Mouse (Mus musculus) mesoderm, embryonic 11.5 days (tissue): ENCODE results near the gene Actg2.
"Not testable (repeated sequence)": the region's sequence is repeated elsewhere in the genome, so short reads cannot be mapped to it uniquely, and the experiment has no call there.

Experiments used
- DNase-seq: peaks from one replicate; pipeline ENCODE4 v3.0.0-alpha.2; 2012; ENCODE audit warnings: low read depth, low spot score

Actg2 gene

DNA sequence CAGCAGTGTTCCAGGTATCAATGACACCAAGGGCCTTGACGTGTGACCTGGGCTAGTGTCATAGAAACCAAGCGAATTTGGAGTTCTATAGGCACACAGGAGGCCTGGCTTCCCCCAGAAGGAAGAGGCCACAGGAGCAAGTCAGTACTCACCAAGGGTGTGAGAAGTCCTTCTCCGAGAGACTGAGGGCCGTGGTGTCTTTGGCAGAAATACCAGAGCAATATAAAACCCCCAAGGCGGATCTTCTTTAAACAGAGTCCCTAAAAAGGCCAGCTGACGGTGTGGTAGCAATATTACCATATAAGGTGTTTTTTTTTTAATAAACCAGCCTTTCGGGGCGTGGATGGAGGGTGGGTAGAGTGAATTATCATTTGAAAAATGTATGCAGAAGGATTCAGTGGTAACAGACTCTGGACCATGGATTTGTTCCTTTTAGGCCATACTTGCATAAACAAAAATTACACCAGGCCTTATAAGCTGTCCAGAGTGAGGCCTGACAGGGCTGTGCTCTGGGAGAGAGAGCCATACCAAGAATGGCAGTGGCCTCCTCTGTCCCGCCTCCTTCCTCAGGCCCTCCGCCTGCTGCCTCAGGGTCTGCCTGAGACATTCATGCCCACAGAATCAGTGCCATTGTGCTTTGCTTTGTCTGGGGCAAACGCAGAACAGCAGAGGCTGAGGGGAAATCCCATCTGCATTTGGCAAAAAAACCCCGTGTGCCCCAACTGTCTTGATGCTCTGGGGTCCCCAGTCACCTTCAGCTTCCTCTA lies at the start of gene Actg2:
Actg2 (minus strand) TSS at position 238 of the 767 bp plus-strand sequence.
- DNase-seq, result no peak

DNA sequence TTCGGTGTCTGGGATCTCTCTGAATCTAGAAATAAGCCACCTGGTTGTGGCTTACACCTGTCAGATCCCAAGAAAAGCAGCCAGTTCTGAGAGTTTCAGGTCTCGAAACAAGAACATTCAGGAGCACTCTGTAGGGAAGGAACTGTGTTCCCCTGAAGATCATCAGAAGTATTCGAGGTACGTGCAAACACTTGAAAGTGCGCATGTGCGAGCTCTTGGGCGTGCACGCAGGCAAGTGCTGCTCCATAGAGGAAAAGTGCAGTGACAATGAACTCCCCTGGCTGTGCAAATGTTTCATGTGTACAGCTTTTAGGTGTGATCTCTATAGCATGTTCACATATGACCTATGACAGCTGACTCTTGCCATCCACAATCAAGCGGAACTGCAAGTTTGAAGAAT lies 49.3 kb upstream of the Actg2 start:
- DNase-seq, result not testable (repeated sequence)

DNA sequence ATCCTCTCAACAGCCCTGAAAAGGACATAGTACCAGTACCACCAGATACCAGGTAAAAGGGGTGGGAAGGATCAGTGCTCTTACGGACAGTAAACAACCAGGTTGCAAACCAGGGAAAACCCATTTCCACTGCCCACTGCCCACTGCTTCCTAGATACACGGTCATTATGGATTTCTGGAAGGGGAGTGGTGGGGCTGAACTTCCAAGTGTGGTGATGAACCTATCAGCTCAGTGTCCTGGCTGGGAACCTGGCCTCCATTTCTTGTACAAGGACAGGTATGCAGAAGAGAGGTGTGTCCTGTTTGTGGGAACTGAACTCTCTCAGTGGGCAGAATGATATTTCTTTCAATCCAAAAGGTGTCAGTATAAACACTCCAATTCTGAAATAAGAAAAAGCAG lies 47.5 kb upstream of the Actg2 start:
- DNase-seq, result no peak

DNA sequence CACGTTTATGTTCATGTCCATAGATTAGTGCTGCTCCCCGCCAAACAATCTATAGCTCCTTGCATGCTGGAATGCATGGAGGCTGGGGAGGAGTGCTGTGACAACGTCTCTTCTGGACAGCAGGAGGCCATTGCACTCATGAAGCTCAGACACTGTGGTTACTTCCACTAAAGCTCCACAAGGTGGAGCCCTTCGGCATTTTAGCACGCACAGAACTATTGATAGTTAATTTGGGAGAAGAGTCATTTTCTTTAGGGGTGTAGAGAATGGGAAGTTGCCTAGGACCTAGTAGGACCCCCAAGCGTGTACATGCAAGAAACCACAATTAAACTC lies 46.8 kb upstream of the Actg2 start:
- DNase-seq, result peak; percentile 82

DNA sequence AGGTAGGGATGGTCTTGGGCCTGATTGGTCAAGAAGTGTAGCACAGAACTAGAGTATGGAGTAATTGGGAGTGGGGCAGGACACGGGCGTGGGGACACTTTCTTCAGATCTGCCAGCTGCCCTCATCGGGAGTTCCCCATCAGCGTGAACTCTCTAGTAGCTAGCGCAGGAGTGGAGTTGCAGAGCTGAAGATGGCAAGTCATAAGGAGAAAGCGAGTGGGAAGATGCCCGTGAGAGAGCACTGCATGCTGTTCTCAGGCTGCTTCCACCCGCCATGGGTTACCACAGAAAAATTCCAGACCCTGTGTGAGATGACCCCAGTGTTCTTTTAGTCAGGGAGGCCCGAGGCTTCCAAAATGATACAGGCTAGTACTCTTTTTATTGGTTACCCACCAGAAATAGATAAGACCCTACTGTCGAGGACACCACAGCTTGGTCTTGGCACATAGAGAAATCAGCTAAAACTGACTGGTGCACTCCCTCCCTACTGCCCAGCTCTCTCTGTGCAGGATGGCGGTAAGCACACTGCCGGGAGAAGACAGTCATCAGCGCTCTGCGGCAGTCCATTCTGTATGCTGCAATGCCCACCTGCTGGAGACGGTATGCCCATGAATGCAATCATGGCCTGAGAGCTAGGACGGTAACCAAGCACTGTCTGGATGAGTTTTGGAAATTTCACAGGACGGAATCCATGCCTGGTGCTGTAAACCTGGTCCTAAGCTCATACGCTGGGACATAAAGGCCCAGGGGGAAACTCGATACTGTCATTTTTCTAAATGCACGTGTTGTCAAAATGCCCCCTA lies 46.3 kb upstream of the Actg2 start:
- no peak for DNase-seq

DNA sequence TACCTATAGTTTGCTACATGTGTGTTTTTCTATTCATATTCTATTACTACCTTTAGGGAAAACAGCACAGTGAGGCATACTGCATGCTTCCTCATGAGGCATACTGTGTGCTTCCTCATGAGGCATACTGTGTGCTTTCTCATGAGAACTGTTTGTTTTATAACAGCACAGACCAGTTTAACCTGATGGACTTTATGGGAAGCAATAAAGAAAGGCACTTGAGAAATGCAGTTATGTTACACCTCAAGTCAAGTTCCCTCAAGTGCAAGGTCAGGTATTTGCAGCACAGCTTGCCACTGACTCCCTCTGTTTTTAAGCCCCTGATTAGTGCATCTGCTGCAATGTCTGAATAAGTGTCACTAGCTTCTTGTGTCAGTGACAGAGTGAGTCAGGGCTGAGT lies 41.5 kb upstream of the Actg2 start:
- no peak for DNase-seq

DNA sequence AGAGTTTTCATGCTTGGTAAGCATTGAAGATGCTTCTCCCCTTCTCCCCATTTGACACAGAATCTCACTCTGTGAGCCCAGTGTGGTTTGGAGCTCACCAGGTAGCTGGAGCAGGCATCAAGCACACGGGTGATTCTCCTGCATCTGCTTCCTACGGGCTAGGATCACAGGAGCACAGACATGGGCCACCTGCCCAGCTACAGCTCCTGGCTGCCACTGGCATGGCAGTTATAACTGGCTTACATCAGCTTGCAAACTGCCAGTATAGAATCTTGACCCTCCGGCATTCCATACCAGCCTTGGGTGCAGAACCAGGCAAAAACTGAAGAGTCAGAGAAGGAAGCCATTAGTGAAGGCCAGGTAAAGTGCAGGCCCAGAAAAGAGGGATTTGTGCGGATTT lies 39.5 kb upstream of the Actg2 start:
- no peak for DNase-seq

DNA sequence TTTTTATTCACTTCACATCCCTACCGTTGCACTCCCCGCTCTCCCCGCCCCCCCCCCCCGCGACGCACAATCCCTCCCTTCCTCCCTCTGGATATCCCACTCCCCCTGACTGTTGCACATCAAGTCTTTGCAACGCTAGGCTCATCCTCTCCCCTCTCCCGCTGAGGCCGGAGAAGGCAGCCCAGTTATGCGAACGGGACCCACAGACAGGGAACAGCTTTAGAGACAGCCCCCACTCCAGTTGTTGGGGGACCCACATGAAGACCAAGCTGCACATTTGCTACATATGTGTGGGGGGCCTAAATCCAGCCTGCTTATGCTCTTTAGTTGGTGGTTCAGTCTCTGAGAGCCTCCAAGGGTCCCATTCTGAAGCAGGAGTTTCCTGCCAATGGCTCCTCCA lies 36.6 kb upstream of the Actg2 start, which contains the start of gene Stambp:
Stambp (minus strand) TSS at position 59 of the 400 bp plus-strand sequence.
- no peak for DNase-seq

DNA sequence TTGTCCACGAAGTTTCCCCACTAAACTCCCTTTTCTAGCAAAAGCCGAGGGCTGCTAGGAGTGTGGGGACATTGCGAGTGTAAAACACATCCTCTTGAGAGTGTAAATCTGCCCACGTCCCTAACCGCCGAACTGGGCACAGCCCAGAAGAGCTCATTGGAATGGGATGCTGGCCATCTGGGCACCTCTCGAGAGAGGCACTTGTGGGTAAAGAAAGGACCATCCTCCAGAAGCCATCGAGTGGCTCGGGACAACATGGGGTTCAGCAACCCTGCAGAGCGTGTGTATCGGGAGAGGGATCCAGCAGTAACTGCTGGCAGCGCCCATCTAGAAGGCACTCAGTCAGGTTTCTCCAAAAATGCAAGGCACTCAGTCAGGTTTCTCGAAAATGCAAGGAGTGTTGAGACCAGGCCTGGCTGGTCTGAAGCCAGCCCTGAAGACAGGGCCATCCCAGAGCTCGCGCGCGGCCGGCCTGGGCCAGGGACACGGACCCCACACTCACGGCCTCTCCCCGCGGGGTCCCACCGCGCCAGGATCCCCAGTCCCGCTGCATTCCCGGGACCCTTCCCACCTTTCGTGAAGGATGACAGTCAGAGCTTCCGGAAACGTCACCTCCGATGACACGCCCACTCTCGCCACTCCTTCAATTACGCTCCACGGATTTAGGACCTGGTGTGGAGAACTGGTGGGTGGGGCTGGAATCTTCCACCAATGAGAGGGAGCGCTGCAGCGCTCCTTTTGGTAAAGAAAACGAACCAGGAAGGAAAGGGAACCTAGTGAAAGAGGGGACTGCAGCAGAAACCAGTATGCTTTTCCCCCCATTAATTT lies 36.0 kb upstream of the Actg2 start:
- peak; percentile 93 for DNase-seq

DNA sequence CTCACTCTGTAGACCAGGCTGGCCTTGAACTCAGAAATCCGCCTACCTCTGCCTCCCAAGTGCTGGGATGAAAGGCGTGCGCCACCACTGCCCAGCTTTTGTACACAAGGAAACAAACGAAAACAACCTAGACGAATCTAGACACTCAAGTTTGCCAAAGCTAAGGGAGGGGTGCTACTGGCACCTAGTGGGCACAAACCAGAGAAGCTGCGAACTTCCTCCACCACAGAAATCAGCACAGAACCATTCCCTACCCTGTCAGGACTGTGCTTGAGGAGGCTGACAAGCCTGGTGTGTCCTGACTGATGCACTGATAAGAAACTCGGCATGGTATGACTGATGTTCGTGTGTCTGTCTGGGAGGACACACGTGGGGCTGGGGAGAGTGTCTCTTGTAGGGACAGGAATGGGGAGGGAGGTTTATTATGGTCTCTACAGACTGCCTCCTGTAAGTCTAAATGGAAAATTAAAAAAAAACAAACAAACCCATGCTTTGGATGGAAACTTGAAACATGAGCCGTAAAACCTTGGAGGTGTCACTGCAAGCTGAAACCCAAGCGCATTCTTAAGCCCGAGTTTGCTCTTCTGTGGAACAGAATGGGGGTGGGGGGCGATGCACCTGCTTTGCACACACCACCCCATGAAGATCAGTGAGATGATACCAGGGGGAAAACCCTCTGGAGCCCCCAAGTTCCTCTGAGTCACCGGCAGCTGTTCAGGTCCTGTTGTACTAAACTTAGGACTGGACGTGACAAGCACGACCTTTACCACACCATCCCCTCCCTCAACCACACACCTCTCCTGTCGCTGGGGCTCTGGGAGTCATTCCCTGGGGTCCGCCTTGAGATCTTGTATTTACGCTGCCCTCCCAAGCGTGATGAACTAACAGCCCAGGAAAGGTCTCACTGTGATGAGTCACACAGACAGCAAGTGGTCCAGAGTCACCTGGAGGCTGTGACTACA lies 33.1 kb upstream of the Actg2 start:
- no peak for DNase-seq

DNA sequence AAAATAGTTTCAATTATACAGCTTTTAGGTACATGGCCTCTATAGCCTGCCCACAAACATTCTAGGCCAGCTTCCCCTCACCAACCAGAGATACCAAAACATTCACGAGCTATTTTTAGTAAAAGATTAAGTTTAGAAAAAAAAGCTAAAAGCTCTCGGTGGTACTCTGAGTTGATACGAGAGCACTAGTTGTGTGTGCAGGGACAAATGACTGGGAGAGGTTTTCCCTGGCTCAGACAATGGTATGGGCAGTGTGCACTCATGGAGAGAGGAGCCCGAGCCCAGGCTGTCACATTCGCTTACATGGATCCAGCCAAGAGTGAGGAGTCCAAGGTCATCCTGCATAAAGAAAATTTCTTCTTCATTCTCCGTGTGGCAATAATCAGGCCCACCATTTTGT lies 19.9 kb upstream of the Actg2 start:
- no peak for DNase-seq

DNA sequence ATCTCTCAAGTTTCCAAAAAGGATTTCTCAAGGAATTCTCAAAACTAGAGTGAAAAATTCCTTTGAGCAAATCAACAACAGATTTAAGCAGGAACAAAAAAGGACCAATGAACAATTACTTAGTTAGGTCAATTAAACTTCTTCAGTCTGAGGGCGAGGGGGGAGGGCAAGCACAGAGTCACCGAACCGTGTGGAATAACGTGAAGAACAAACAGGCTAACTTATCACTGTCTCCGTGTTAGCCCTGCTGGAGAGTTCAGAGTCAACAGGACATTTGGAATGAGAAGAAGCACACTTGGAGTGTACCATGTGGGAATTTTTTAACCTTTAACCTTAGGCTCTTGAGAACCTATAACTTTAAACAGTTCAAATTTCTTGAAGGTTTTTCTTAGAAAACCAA lies 12.3 kb upstream of the Actg2 start:
- no peak for DNase-seq

DNA sequence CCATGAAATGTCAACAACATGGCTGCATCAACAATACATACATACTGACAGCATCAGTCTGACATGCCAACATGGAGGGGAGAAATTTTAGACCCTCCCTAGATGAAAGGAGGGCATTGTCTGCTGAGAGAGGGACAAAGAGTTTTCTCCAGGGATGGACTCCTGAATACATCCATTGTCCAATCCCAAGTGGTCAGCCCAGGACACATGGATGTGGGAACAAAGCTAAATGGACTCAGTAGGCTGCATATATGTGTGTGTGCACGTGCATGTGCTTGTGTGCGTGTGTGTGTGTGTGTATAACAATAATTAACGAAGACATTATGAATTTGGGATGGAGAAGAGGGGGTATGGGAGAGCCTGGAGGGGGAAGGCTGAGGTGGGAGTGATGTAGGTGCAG lies 9.7 kb upstream of the Actg2 start:
- no peak for DNase-seq

DNA sequence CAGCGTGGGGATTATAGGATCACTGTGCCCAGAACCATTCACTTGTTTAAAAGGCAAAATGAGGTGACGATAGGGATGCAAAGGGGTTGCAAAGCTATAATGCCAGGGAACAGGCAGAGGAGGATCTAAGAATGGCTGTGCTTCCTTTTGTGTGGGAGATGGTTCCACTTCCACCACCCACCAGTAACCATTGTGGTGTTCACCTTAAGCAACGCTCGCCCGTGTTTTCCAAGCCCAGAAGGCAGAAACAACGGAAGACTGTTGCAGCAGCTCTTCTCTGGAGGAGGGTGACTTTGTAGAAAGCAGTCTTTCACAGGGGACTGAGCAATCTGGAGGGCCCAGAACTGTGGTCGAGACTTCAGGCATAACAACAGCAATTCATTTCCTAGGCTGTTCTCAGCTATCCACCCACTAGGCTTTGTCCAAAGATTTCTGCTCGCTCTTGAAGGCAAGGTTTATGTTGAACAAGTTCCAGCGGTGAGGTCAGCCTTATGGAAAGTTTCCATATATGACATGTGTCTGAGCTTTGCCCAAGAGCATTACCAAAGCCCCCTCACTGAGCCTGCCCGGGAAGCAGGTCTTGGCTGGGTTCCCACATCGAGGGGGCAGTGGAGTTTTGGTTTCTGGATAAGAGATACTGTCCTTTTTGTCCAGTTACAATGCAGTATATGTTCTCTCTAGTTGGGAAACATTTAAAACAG lies 5.8 kb upstream of the Actg2 start:
- DNase-seq, result no peak

DNA sequence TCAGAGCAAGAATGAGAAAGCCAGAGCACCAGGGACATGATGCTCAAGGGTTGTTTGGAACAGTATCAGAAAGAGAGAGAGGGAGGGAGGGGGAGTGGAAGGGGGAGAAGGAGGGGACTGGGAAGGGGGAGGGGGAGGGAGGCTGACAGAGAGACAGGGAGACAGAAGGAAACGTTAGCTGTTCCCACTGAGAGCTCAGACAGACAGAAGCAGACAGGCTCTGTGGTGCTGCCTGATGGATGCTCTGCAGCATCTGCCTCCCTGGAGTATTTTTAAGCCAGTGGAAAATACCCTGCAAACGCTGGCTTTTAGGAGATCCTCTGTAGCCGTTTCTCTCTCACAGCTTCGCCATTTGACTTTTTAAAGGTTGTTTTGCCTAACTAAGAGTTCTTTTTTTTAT lies 4.0 kb upstream of the Actg2 start:
- peak; percentile 49 for DNase-seq

DNA sequence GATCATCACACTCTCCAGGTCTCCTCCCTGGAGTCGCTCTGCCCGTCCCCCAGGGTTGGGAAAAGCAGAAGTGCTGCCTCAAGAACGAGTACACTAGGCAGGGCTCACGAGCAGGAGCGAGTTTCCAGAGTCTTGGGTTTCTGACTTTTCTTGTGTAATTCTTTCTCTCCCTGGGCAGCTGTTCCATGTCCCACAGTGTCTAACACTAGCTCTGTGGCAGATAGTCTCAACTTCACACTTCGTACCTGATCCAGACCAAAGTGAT lies 662 bp upstream of the Actg2 start:
- DNase-seq, result no peak

DNA sequence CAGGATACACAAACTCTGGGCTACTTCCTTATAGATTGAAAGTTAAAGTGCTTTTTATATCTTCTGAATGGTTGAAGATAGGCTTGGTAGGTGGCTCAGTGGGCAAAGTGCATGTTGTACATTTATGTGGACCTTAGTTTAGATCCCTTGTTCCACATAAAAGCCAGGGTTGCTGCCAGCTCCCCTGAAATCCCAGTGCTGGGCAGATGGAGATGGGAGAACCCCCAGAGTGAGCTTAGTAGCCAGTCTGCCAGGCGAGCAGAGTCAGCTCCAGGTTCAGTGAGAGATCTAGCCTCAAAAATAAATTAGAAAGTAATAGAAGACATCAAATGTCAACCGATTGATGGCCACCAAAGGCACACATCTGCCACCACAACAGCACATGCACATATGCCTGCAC lies 3.5 kb downstream of the Actg2 start:
- DNase-seq, result no peak

DNA sequence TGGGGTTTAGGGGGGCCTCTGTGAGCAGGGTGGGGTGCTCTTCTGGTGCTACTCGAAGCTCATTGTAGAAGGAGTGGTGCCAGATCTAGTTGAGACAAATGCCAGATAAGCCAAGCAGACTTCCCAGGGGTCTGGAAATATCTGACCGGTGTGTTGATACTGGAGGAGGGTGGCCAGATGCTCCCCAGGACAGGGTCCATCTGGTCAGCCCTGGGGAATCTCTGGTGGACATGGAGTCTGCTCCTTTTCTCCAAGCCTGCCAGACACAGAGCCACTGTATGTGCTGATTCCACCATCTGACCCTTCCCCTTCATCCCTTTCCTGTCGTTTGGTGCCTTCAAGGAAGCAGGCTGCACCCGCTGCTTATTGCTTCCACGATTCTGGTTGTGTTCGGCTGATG lies 12.9 kb downstream of the Actg2 start:
- DNase-seq, result no peak

DNA sequence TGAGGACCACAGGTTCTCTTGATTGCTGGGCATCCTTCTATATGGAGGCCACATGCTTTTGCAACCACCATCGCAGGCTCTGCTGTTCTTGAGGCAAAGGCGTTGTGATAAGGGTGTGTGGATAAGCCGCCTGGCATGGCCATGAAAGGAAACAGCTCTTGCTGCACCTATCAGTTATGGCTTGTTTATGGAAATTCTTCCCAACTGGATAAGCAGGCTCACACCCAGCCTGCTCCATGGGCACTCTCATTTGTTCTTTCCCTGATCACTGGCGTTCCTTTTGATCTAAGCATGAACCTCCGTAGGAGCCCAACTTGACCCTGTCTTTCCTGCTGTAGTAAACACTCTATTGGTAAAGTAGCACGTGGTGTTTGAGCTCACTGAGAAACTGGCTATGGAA lies 14.3 kb downstream of the Actg2 start:
- DNase-seq, result no peak

DNA sequence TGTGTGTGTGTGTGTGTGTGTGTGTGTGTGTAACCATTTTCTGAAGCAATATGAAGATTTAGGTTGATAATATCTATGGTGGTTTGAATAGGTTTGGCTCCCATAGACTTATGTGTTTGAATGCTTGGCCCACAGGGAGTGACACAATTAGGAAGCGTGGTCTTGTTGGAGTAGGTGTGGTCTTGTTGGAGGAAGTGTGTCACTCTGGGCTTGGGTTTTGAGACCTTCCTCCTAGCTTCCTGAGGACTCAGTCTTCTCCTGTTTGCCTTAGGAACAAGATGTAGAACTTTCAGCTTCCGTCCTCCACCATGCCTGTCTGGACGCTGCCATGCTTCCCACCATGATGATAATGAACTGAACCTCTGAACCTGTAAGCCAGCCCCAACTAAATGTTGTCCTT lies 17.4 kb downstream of the Actg2 start:
- DNase-seq, result no peak

DNA sequence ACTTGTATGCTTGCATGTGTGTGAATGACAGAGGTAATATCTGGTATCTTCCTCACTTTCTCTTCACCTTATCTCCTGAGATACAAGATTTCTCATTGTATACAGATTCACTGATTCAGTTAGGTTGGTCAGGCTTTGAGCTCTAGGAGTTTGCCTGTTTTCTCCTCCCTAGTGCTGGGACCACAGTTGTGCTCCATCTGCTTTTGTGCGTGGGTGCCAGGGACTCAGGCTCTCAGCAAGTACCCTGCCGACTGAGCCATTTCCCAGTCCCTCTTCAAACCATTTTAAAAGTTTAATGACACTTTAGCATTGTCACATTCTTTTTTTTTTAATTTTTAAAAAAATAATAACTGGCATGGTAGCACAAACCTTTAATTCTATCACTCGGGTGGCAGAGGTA lies 20.9 kb downstream of the Actg2 start:
- no peak for DNase-seq
